8 mouse cellular contexts compared by ENCODE assay signal in genomic region chr10:81377793-81378552, GRCm38 (mm10). TPM values are rescaled to one million over a fixed set of nuclear protein-coding genes. Genes with fewer than 3 reads are reported as not detected.
DNase-seq lines count a peak whose midpoint lies in the region; ATAC-seq and TF ChIP-seq lines count a peak whose summit lies in the region.

Fzr1 (minus strand) TSS chr10:81378516.

- H3K27me3 ChIP-seq in kidney, embryonic 16.5 days (ENCODE audit: insufficient read depth, low read length), result no peaks in the 10 kb centered on the region
- no peaks in the 10 kb centered on the region for H3K27me3 ChIP-seq in forebrain, postnatal 0 days (ENCODE audit: insufficient read depth, low read length)
- H3K27me3 ChIP-seq in hindbrain, embryonic 15.5 days, result no peaks in the 10 kb centered on the region
- no peaks in the 10 kb centered on the region for H3K27me3 ChIP-seq in liver, postnatal 0 days (ENCODE audit: insufficient read depth, low read length)

- no peaks in the 10 kb centered on the region for H3K9me3 ChIP-seq in kidney, embryonic 16.5 days (ENCODE audit: low read length)
- H3K9me3 ChIP-seq in forebrain, postnatal 0 days (ENCODE audit: low read length), result no peaks in the 10 kb centered on the region
- H3K9me3 ChIP-seq in hindbrain, embryonic 15.5 days, result no peaks in the 10 kb centered on the region
- no peaks in the 10 kb centered on the region for H3K9me3 ChIP-seq in liver, postnatal 0 days (ENCODE audit: low read length)

- peak within 1 kb of the TSS; percentile 78 for H3K27ac ChIP-seq in kidney, embryonic 16.5 days (ENCODE audit: low read length)
- H3K27ac ChIP-seq in forebrain, postnatal 0 days (ENCODE audit: low read depth, low read length), result peak within 1 kb of the TSS; percentile 87
- H3K27ac ChIP-seq in hindbrain, embryonic 15.5 days (replicated peaks), result peak within 1 kb of the TSS; percentile 85
- peak within 1 kb of the TSS; percentile 97 for H3K27ac ChIP-seq in liver, postnatal 0 days (ENCODE audit: low read depth)

- no peak for DNase-seq in kidney, postnatal 10 days
- DNase-seq in adrenal gland, adult 18-20 months (ENCODE audit: low spot score in 2 of 2), result no peak
- no peak for DNase-seq in forebrain, postnatal 0 days
- DNase-seq in liver, postnatal 0 days, result no peak
- no peak for DNase-seq in spleen, postnatal 4 days (ENCODE audit: low spot score in 2 of 2)
- no peak for DNase-seq in right cerebral cortex, postnatal 25 days

- H3K9ac ChIP-seq in kidney, embryonic 16.5 days (replicated peaks; ENCODE audit: low read length), result peak within 1 kb of the TSS; percentile 90
- H3K9ac ChIP-seq in forebrain, postnatal 0 days, result peak within 1 kb of the TSS; percentile 81
- peak within 1 kb of the TSS; percentile 79 for H3K9ac ChIP-seq in hindbrain, embryonic 15.5 days
- peak within 1 kb of the TSS; percentile 97 for H3K9ac ChIP-seq in liver, postnatal 0 days (replicated peaks)

- peaks cover 22% of the 10 kb centered on the region for H3K36me3 ChIP-seq in kidney, embryonic 16.5 days (ENCODE audit: insufficient read depth, low read length)
- peaks cover 18% of the 10 kb centered on the region; the same call in 1 of the 2 replicates for H3K36me3 ChIP-seq in forebrain, postnatal 0 days (ENCODE audit: insufficient read depth)
- H3K36me3 ChIP-seq in hindbrain, embryonic 15.5 days, result peaks cover 13% of the 10 kb centered on the region
- H3K36me3 ChIP-seq in liver, postnatal 0 days (replicated peaks; ENCODE audit: insufficient read depth, low read length), result peaks cover 28% of the 10 kb centered on the region

- TF ChIP-seq CTCF in forebrain, postnatal 0 days (IDR thresholded peaks at IDR 0.05; ENCODE audit: low read depth), result no peak
- TF ChIP-seq CTCF in liver, postnatal 0 days (IDR thresholded peaks at IDR 0.05; ENCODE audit: low read depth), result no peak

- peak within 1 kb of the TSS; percentile 86 for H3K4me3 ChIP-seq in kidney, embryonic 16.5 days (ENCODE audit: low read length)
- peak within 1 kb of the TSS; percentile 71 for H3K4me3 ChIP-seq in forebrain, postnatal 0 days (ENCODE audit: low read depth, low read length)
- H3K4me3 ChIP-seq in hindbrain, embryonic 15.5 days, result peak within 1 kb of the TSS; percentile 70
- peak within 1 kb of the TSS; percentile 87 for H3K4me3 ChIP-seq in liver, postnatal 0 days (ENCODE audit: low read depth, low read length)

- WGBS in kidney, embryonic 16.5 days, result under 1% methylated on average over 45 of the region's 59 CpGs
- 2% methylated on average over 57 of the region's 59 CpGs for WGBS in forebrain, postnatal 0 days
- WGBS in hindbrain, embryonic 15.5 days, result under 1% methylated on average over 56 of the region's 59 CpGs
- WGBS in liver, postnatal 0 days (ENCODE audit: insufficient replicate concordance), result 1% methylated on average over 50 of the region's 59 CpGs

- H3K4me1 ChIP-seq in kidney, embryonic 16.5 days (ENCODE audit: insufficient read depth, low read length), result peaks cover 23% of the 10 kb centered on the region
- H3K4me1 ChIP-seq in forebrain, postnatal 0 days (ENCODE audit: insufficient read depth), result peaks cover 22% of the 10 kb centered on the region
- H3K4me1 ChIP-seq in hindbrain, embryonic 15.5 days (replicated peaks), result peaks cover 28% of the 10 kb centered on the region
- H3K4me1 ChIP-seq in liver, postnatal 0 days (ENCODE audit: insufficient read depth), result peaks cover 39% of the 10 kb centered on the region

- H3K4me2 ChIP-seq in kidney, embryonic 16.5 days (replicated peaks; ENCODE audit: low read depth, low read length), result peak within 1 kb of the TSS; percentile 90
- H3K4me2 ChIP-seq in forebrain, postnatal 0 days (ENCODE audit: low read depth), result peak within 1 kb of the TSS; percentile 92
- H3K4me2 ChIP-seq in hindbrain, embryonic 15.5 days, result peak within 1 kb of the TSS; percentile 76
- H3K4me2 ChIP-seq in liver, postnatal 0 days (ENCODE audit: low read depth, low read length), result peak within 1 kb of the TSS; percentile 77

- ATAC-seq in kidney, embryonic 16.5 days (ENCODE audit: low FRiP score, low TSS enrichment), result peak; percentile 66
- ATAC-seq in forebrain, postnatal 0 days, result no peak
- ATAC-seq in hindbrain, embryonic 15.5 days (ENCODE audit: low FRiP score, low read depth), result peak; percentile 21; the same call in 1 of the 2 replicates
- no peak for ATAC-seq in liver, postnatal 0 days

- TF ChIP-seq EP300 in liver, postnatal 0 days (IDR thresholded peaks at IDR 0.05; ENCODE audit: low read depth), result no peak

RNA-seq across cellular contexts. Expression of gene Fzr1, which starts in this region (rescaled TPM):
- 111 and 115 TPM in 2 replicates for polyA plus RNA-seq in kidney, embryonic 16.5 days (2015; fragmentation: Nextera tagmentation; extraction: Ambion mirVana)
- 10 to 100 TPM; 35.1 to 35.2 TPM for total RNA-seq in adrenal gland, adult 18-20 months (2021)
- 60.2 and 67.2 TPM in 2 replicates for total RNA-seq in forebrain, postnatal 0 days (2014; rRNA removed)
- polyA plus RNA-seq in forebrain, postnatal 0 days (2015; fragmentation: Nextera tagmentation; extraction: Ambion mirVana), result 128 and 132 TPM in 2 replicates
- polyA plus RNA-seq in hindbrain, embryonic 15.5 days (2015; fragmentation: Nextera tagmentation; extraction: Ambion mirVana), result 147 and 152 TPM in 2 replicates
- polyA plus RNA-seq in liver, postnatal 0 days (2015; fragmentation: Nextera tagmentation; extraction: Ambion mirVana), result 69.7 and 74.6 TPM in 2 replicates

Comparison
In these comparisons a context has a peak if more than half of its experiments do, and no peak if none do; other contexts are left out.
1. ATAC-seq: peak in kidney, embryonic 16.5 days (single experiment) and hindbrain, embryonic 15.5 days (single experiment); none in forebrain, postnatal 0 days (single experiment) and liver, postnatal 0 days (single experiment).
2. Peak in every context shown above with its lines, with median percentiles within 50 percentile points of each other: H3K27ac ChIP-seq, H3K4me2 ChIP-seq, H3K4me3 ChIP-seq and H3K9ac ChIP-seq.